ENCODE assay signal across 8 mouse cellular contexts in genomic region chr5:104108127-104108875, GRCm38 (mm10). TPM values are rescaled to one million over a fixed set of nuclear protein-coding genes. Genes with fewer than 3 reads are reported as not detected.
DNase-seq lines count a peak whose midpoint lies in the region; ATAC-seq and TF ChIP-seq lines count a peak whose summit lies in the region.
"Had no signal": no experiment of that assay in that cellular context is flagged by ENCODE, and none has a peak within 500 bp of the region (broad histone marks: within the 10 kb centered on the region; RNA-seq: fewer than 3 reads in every experiment).

No protein-coding gene starts in this region.

- WGBS in lung, embryonic 14.5 days: 56% methylated on average over 11 of the region's 11 CpGs
- 51% methylated on average over 11 of the region's 11 CpGs for WGBS in forebrain, embryonic 10.5 days
- WGBS in intestine, embryonic 16.5 days: 49% methylated on average over 11 of the region's 11 CpGs
- 79% methylated on average over 11 of the region's 11 CpGs for WGBS in small intestine, adult 2 months

- TF ChIP-seq POLR2A in small intestine, adult 2 months (IDR thresholded peaks at IDR 0.05; ENCODE audit: low read depth, low read length): no peak

- H3K27ac ChIP-seq in lung, embryonic 14.5 days (ENCODE audit: low read depth): peak overlapping the region; percentile 86
- H3K27ac ChIP-seq in forebrain, embryonic 10.5 days: peak overlapping the region; percentile 84
- H3K27ac ChIP-seq in intestine, embryonic 16.5 days (ENCODE audit: low read length): peak overlapping the region; percentile 50
- H3K27ac ChIP-seq in small intestine, adult 2 months (ENCODE audit: insufficient read depth, low read depth, low read length): peak overlapping the region; percentile 71

- ATAC-seq in lung, embryonic 14.5 days (ENCODE audit: insufficient read depth): no peak
- no peak; the same call in 1 of the 2 replicates for ATAC-seq in intestine, embryonic 16.5 days
- no peak for ATAC-seq in inflammation-experienced regulatory T-cells, adult 6 months

- peak overlapping the region; percentile 18; the same call in 1 of the 2 replicates for H3K4me3 ChIP-seq in lung, embryonic 14.5 days (ENCODE audit: low read depth, low read length)
- H3K4me3 ChIP-seq in forebrain, embryonic 10.5 days: peak overlapping the region; percentile 26; the same call in 1 of the 2 replicates
- H3K4me3 ChIP-seq in intestine, embryonic 16.5 days (ENCODE audit: low read length): no peak overlapping the region
- H3K4me3 ChIP-seq in small intestine, adult 2 months (ENCODE audit: low read depth, low read length): no peak overlapping the region

- H3K36me3 ChIP-seq in lung, embryonic 14.5 days (ENCODE audit: insufficient read depth): no peaks in the 10 kb centered on the region
- H3K36me3 ChIP-seq in forebrain, embryonic 10.5 days (replicated peaks): no peaks in the 10 kb centered on the region
- H3K36me3 ChIP-seq in intestine, embryonic 16.5 days (ENCODE audit: control insufficient read depth, insufficient read depth, low read length): no peaks in the 10 kb centered on the region
- H3K36me3 ChIP-seq in small intestine, adult 2 months (ENCODE audit: control insufficient read depth, insufficient read depth, low read length): no peaks in the 10 kb centered on the region

- peaks cover 35% of the 10 kb centered on the region for H3K4me1 ChIP-seq in lung, embryonic 14.5 days (ENCODE audit: insufficient read depth)
- peaks cover 82% of the 10 kb centered on the region for H3K4me1 ChIP-seq in forebrain, embryonic 10.5 days
- H3K4me1 ChIP-seq in intestine, embryonic 16.5 days (ENCODE audit: control insufficient read depth, insufficient read depth, low read length): peaks cover 29% of the 10 kb centered on the region
- peaks cover 2% of the 10 kb centered on the region; the same call in 1 of the 2 replicates for H3K4me1 ChIP-seq in small intestine, adult 2 months (ENCODE audit: control insufficient read depth, insufficient read depth, insufficient read length, low read length)

- H3K9ac ChIP-seq in lung, embryonic 14.5 days: peak overlapping the region; percentile 14; the same call in 1 of the 2 replicates
- H3K9ac ChIP-seq in intestine, embryonic 16.5 days (ENCODE audit: low read depth, low read length): no peak overlapping the region

- peak overlapping the region; percentile 56 for H3K4me2 ChIP-seq in lung, embryonic 14.5 days
- peak overlapping the region; percentile 41; the same call in 1 of the 2 replicates for H3K4me2 ChIP-seq in intestine, embryonic 16.5 days (ENCODE audit: low read depth, low read length)

- no peaks in the 10 kb centered on the region for H3K27me3 ChIP-seq in lung, embryonic 14.5 days (ENCODE audit: insufficient read depth, low read length)
- H3K27me3 ChIP-seq in forebrain, embryonic 10.5 days (ENCODE audit: poor library complexity, severe bottlenecking): no peaks in the 10 kb centered on the region
- no peaks in the 10 kb centered on the region for H3K27me3 ChIP-seq in intestine, embryonic 16.5 days (replicated peaks; ENCODE audit: control insufficient read depth, insufficient read depth, low read length)
- H3K27me3 ChIP-seq in small intestine, adult 2 months (ENCODE audit: control insufficient read depth, insufficient read depth, low read length): no peaks in the 10 kb centered on the region

- H3K9me3 ChIP-seq in lung, embryonic 14.5 days (ENCODE audit: low read depth, low read length): no peaks in the 10 kb centered on the region
- no peaks in the 10 kb centered on the region for H3K9me3 ChIP-seq in forebrain, embryonic 10.5 days
- no peaks in the 10 kb centered on the region for H3K9me3 ChIP-seq in intestine, embryonic 16.5 days (ENCODE audit: control insufficient read depth, low read length)

- no peak for TF ChIP-seq CTCF in lung, embryonic 14.5 days (IDR thresholded peaks at IDR 0.05; ENCODE audit: low read depth)
- no peak for TF ChIP-seq CTCF in small intestine, adult 2 months (IDR thresholded peaks at IDR 0.05; ENCODE audit: extremely low read depth, insufficient read length, insufficient replicate concordance, low read depth, low read length)

- DNase-seq in lung, embryonic 14.5 days: no peak
- no peak for DNase-seq in lung, postnatal 25 days (ENCODE audit: low spot score)
- DNase-seq in forebrain, embryonic 10.5 days (ENCODE audit: extremely low spot score, low spot score): peak; percentile 46
- no peak for DNase-seq in adrenal gland, adult 8-10 months

RNA-seq across cellular contexts. Expression of gene Sparcl1, which starts 5.2 kb away (rescaled TPM):
- 296 and 307 TPM in 2 replicates for polyA plus RNA-seq in lung, embryonic 14.5 days (2014; fragmentation: Nextera tagmentation; extraction: Ambion mirVana)
- polyA plus RNA-seq in forebrain, embryonic 10.5 days (2016; fragmentation: Nextera tagmentation; extraction: Ambion mirVana): 13.3 and 13.4 TPM in 2 replicates
- 191 and 194 TPM in 2 replicates for polyA plus RNA-seq in intestine, embryonic 16.5 days (2015; fragmentation: Nextera tagmentation; extraction: Ambion mirVana)
- 24.3 and 28.8 TPM in 2 replicates for polyA plus RNA-seq in small intestine, adult 2 months (2012; rRNA removed)
- 10 to 100 TPM; 33.3 to 48.7 (median 41.3) TPM for total RNA-seq in adrenal gland, adult 8-10 months (2022)
- not detected for polyA plus RNA-seq in inflammation-experienced regulatory T-cells, adult 6 months (2017; shearing (Covaris generic))

RNA-seq across cellular contexts. Expression of gene Gm17660, which starts 30.9 kb away (rescaled TPM):
- not detected in 2 replicates for polyA plus RNA-seq in lung, embryonic 14.5 days (2014; fragmentation: Nextera tagmentation; extraction: Ambion mirVana)
- polyA plus RNA-seq in forebrain, embryonic 10.5 days (2016; fragmentation: Nextera tagmentation; extraction: Ambion mirVana): 0.31 TPM in 1 of 2 replicates, not detected in the other
- not detected in 2 replicates for polyA plus RNA-seq in intestine, embryonic 16.5 days (2015; fragmentation: Nextera tagmentation; extraction: Ambion mirVana)
- not detected in 2 replicates for polyA plus RNA-seq in small intestine, adult 2 months (2012; rRNA removed)
- not detected for total RNA-seq in adrenal gland, adult 8-10 months (2022)
- not detected for polyA plus RNA-seq in inflammation-experienced regulatory T-cells, adult 6 months (2017; shearing (Covaris generic))
- polyA plus RNA-seq: liver, embryonic 16.5 days had no signal

Comparison
In these comparisons a context has a peak if more than half of its experiments do, and no peak if none do; other contexts are left out.
1. H3K4me3 ChIP-seq: peak in lung, embryonic 14.5 days (single experiment) and forebrain, embryonic 10.5 days (single experiment); none in intestine, embryonic 16.5 days (single experiment) and small intestine, adult 2 months (single experiment).
2. RNA of gene Sparcl1, which starts 5.2 kb away (polyA plus RNA-seq): 296 to 307 TPM in lung, embryonic 14.5 days, 191 to 194 TPM in intestine, embryonic 16.5 days, 24.3 to 28.8 TPM in small intestine, adult 2 months and 13.3 to 13.4 TPM in forebrain, embryonic 10.5 days; not detected in inflammation-experienced regulatory T-cells, adult 6 months; every median in the first group is over 10 times any median in the second.
3. Peak in every context shown above with its lines, with median percentiles within 50 percentile points of each other: H3K27ac ChIP-seq.